Comparison of ENCODE assay signal across 8 mouse cellular contexts in the genomic region with DNA sequence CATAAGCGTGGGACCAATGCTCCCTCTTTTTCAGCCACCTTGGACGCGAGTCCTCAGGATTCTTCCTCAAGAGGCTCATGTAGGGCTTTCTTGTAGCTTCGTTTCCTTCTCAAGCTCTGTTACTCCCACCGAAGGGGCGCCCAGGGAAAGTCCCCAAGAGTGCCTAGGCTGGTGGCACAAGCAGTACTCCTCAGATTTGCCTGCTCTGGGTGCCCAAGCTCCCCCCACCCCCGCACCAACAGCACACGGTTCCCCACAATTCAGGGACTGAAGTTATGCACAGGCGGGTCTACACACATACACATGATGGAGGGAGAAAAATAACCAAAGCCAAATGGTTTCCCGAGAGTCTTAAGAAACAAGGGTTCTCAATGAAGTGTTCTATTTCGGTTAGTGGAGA. TPM values are rescaled to one million over a fixed set of nuclear protein-coding genes. Genes with fewer than 3 reads are reported as not detected.
DNase-seq lines count a peak whose midpoint lies in the region; ATAC-seq lines count a peak whose summit lies in the region.

No protein-coding gene starts in this region.

- H3K27me3 ChIP-seq in kidney, embryonic 15.5 days, result peaks cover 32% of the 10 kb centered on the region
- peaks cover 10% of the 10 kb centered on the region; the same call in 1 of the 2 replicates for H3K27me3 ChIP-seq in embryonic facial prominence, embryonic 11.5 days (ENCODE audit: control insufficient read depth, insufficient read depth, low read length)
- H3K27me3 ChIP-seq in hindbrain, embryonic 11.5 days (ENCODE audit: control insufficient read depth, insufficient read depth, low read length), result no peaks in the 10 kb centered on the region

- no peak overlapping the region for H3K9ac ChIP-seq in kidney, embryonic 15.5 days
- H3K9ac ChIP-seq in embryonic facial prominence, embryonic 11.5 days (replicated peaks; ENCODE audit: low read length), result no peak overlapping the region
- peak overlapping the region; percentile 45; the same call in 1 of the 2 replicates for H3K9ac ChIP-seq in hindbrain, embryonic 11.5 days (ENCODE audit: low read depth, low read length)

- H3K27ac ChIP-seq in kidney, embryonic 15.5 days, result no peak overlapping the region
- H3K27ac ChIP-seq in embryonic facial prominence, embryonic 11.5 days (replicated peaks; ENCODE audit: low read depth, low read length), result no peak overlapping the region
- H3K27ac ChIP-seq in hindbrain, embryonic 11.5 days (ENCODE audit: low read depth, low read length), result no peak overlapping the region

- peak overlapping the region; percentile 99 for H3K4me2 ChIP-seq in kidney, embryonic 15.5 days
- H3K4me2 ChIP-seq in embryonic facial prominence, embryonic 11.5 days (ENCODE audit: low read depth, low read length), result peak overlapping the region; percentile 13; the same call in 1 of the 2 replicates
- H3K4me2 ChIP-seq in hindbrain, embryonic 11.5 days (replicated peaks; ENCODE audit: low read depth, low read length), result peak overlapping the region; percentile 57

- peak overlapping the region; percentile 69 for H3K4me3 ChIP-seq in kidney, embryonic 15.5 days (replicated peaks)
- no peak overlapping the region; the same call in 1 of the 2 replicates for H3K4me3 ChIP-seq in embryonic facial prominence, embryonic 11.5 days (ENCODE audit: low read depth, low read length)
- H3K4me3 ChIP-seq in hindbrain, embryonic 11.5 days (ENCODE audit: low read depth, low read length), result peak overlapping the region; percentile 39

- no peaks in the 10 kb centered on the region for H3K36me3 ChIP-seq in kidney, embryonic 15.5 days
- H3K36me3 ChIP-seq in embryonic facial prominence, embryonic 11.5 days (replicated peaks; ENCODE audit: control insufficient read depth, insufficient read depth, low read depth, low read length), result no peaks in the 10 kb centered on the region
- H3K36me3 ChIP-seq in hindbrain, embryonic 11.5 days (ENCODE audit: control insufficient read depth, insufficient read depth, low read length), result no peaks in the 10 kb centered on the region

- no peak for DNase-seq in kidney, postnatal 14 days
- no peak for DNase-seq in embryonic facial prominence, embryonic 11.5 days (ENCODE audit: low spot score)
- no peak for DNase-seq in hindbrain, embryonic 11.5 days (ENCODE audit: low spot score)
- peak; percentile 7 for DNase-seq in lung, postnatal 36 days
- DNase-seq in thymus, postnatal 14 days, result no peak
- DNase-seq in kidney, adult 11 months, result no peak

- no peak for ATAC-seq in kidney, embryonic 15.5 days (replicated peaks; ENCODE audit: low FRiP score)
- no peak for ATAC-seq in embryonic facial prominence, embryonic 11.5 days (replicated peaks; ENCODE audit: insufficient number of reproducible peaks, low FRiP score, low TSS enrichment, low read depth)
- ATAC-seq in hindbrain, embryonic 11.5 days (ENCODE audit: low FRiP score), result no peak
- no peak for ATAC-seq in erythroblast, adult 5-6 weeks (replicated peaks; ENCODE audit: low FRiP score, poor library complexity, severe bottlenecking)

- no peaks in the 10 kb centered on the region for H3K9me3 ChIP-seq in kidney, embryonic 15.5 days (replicated peaks)
- no peaks in the 10 kb centered on the region for H3K9me3 ChIP-seq in embryonic facial prominence, embryonic 11.5 days (replicated peaks; ENCODE audit: control insufficient read depth, low read length)
- no peaks in the 10 kb centered on the region for H3K9me3 ChIP-seq in hindbrain, embryonic 11.5 days (ENCODE audit: control insufficient read depth, low read length)

- WGBS in kidney, embryonic 15.5 days, result 32% methylated on average over 11 of the region's 11 CpGs
- WGBS in embryonic facial prominence, embryonic 11.5 days, result 24% methylated on average over 11 of the region's 11 CpGs
- 32% methylated on average over 11 of the region's 11 CpGs for WGBS in hindbrain, embryonic 11.5 days

- H3K4me1 ChIP-seq in kidney, embryonic 15.5 days, result peaks cover 18% of the 10 kb centered on the region; the same call in 1 of the 2 replicates
- H3K4me1 ChIP-seq in embryonic facial prominence, embryonic 11.5 days (ENCODE audit: control insufficient read depth, insufficient read depth, low read length), result peaks cover 3% of the 10 kb centered on the region
- H3K4me1 ChIP-seq in hindbrain, embryonic 11.5 days (replicated peaks; ENCODE audit: control insufficient read depth, insufficient read depth, low read length), result no peaks in the 10 kb centered on the region

RNA-seq across cellular contexts. Expression of a gene that starts 1.6 kb away (rescaled TPM):
- 5.2 and 6.9 TPM in 2 replicates for polyA plus RNA-seq in kidney, embryonic 15.5 days (2015; fragmentation: Nextera tagmentation; extraction: Ambion mirVana)
- polyA plus RNA-seq in embryonic facial prominence, embryonic 11.5 days (2014; fragmentation: Nextera tagmentation; extraction: Ambion mirVana), result 4.1 and 4.5 TPM in 2 replicates
- polyA plus RNA-seq in hindbrain, embryonic 11.5 days (2014; fragmentation: Nextera tagmentation; extraction: Ambion mirVana), result 11.3 and 13.6 TPM in 2 replicates
- not detected in 2 replicates for total RNA-seq in erythroblast, adult 5-6 weeks (2015; ENCODE audit: low replicate concordance)
- not detected in 2 replicates for total RNA-seq in erythroblast, adult 5-6 weeks (2017; ENCODE audit: low replicate concordance)

Comparison
In these comparisons a context has a peak if more than half of its experiments do, and no peak if none do; other contexts are left out.
1. H3K4me2 ChIP-seq: peak in every context shown above with its lines; median percentile 99 in kidney, embryonic 15.5 days; 57 in hindbrain, embryonic 11.5 days; 13 in embryonic facial prominence, embryonic 11.5 days.